Mouse (Mus musculus): Measurements from ENCODE around the gene 4933415F23Rik. TPM values are rescaled to one million over a fixed set of nuclear protein-coding genes. Genes with fewer than 3 reads are reported as not detected.
A peak's percentile ranks its signal among the peaks of the same experiment; 100 is the strongest.

Gene 4933415F23Rik
- total RNA-seq (2021) = not detected
- long read RNA-seq, experiment 1 = 0 reads
- long read RNA-seq, experiment 2 = 0 reads

GRCm38 (mm10) chr1:23102021-23102420 lies at the start of gene 4933415F23Rik:
4933415F23Rik (minus strand) TSS chr1:23102253.
- intact Hi-C loops (cut with DNase I) = no loop called here
- DNase-seq = no peak

GRCm38 (mm10) chr1:23151722-23152121 lies 49.7 kb upstream of the 4933415F23Rik start:
- intact Hi-C loops (cut with DNase I) = no loop called here

GRCm38 (mm10) chr1:23146198-23146873 lies 44.3 kb upstream of the 4933415F23Rik start:
- DNase-seq = no peak
- intact Hi-C loops (cut with DNase I) = loop anchor here (10.0 kb wide), 1 partner anchor 348 kb away; no protein-coding TSS in a partner anchor

More at GRCm38 (mm10) chr1:23151722-23152121, 49.7 kb upstream of the 4933415F23Rik start:
- no peak for DNase-seq

- DNase-seq = no peak
- intact Hi-C loops (cut with DNase I) = loop anchor here (2.0 to 10.0 kb wide), 2 partner anchors 354 to 536 kb away; no protein-coding TSS in a partner anchor
Measured at GRCm38 (mm10) chr1:23141121-23141811, 39.2 kb upstream of the 4933415F23Rik start.

- intact Hi-C loops (cut with DNase I) = loop anchor here (1.0 to 10.0 kb wide), 3 partner anchors 78 to 536 kb away; no protein-coding TSS in a partner anchor
- DNase-seq = peak in 1 of 2 experiments; percentile 68
Measured at GRCm38 (mm10) chr1:23140530-23140929, 38.5 kb upstream of the 4933415F23Rik start.

GRCm38 (mm10) chr1:23120901-23121300 lies 18.8 kb upstream of the 4933415F23Rik start:
- intact Hi-C loops (cut with DNase I) = no loop called here
- no peak for DNase-seq

- DNase-seq = no peak
- intact Hi-C loops (cut with DNase I) = no loop called here
Measured at GRCm38 (mm10) chr1:23119406-23119805, 17.4 kb upstream of the 4933415F23Rik start.

- DNase-seq = peak in 1 of 2 experiments; percentile 55
Measured at GRCm38 (mm10) chr1:23117423-23117822, 15.4 kb upstream of the 4933415F23Rik start.

GRCm38 (mm10) chr1:23109191-23109590 lies 7.1 kb upstream of the 4933415F23Rik start:
- peak in 1 of 2 experiments; percentile 11 for DNase-seq
- intact Hi-C loops (cut with DNase I) = no loop called here

More at GRCm38 (mm10) chr1:23117423-23117822, 15.4 kb upstream of the 4933415F23Rik start:
- intact Hi-C loops (cut with DNase I) = no loop called here

GRCm38 (mm10) chr1:23102881-23103280 lies 828 bp upstream of the 4933415F23Rik start:
- intact Hi-C loops (cut with DNase I) = no loop called here
- no peak for DNase-seq

GRCm38 (mm10) chr1:23099791-23100190 lies 2.3 kb downstream of the 4933415F23Rik start:
- no peak for DNase-seq
- intact Hi-C loops (cut with DNase I) = no loop called here

- DNase-seq = no peak
- intact Hi-C loops (cut with DNase I) = no loop called here
Measured at GRCm38 (mm10) chr1:23098451-23098850, 3.6 kb downstream of the 4933415F23Rik start.

GRCm38 (mm10) chr1:23097996-23098395 lies 4.1 kb downstream of the 4933415F23Rik start:
- no peak for DNase-seq

GRCm38 (mm10) chr1:23067715-23068114 lies 34.3 kb downstream of the 4933415F23Rik start:
- no peak for DNase-seq
- intact Hi-C loops (cut with DNase I) = no loop called here

More at GRCm38 (mm10) chr1:23097996-23098395, 4.1 kb downstream of the 4933415F23Rik start:
- intact Hi-C loops (cut with DNase I) = no loop called here

GRCm38 (mm10) chr1:23064717-23065475 lies 37.2 kb downstream of the 4933415F23Rik start:
- intact Hi-C loops (cut with DNase I) = no loop called here
- no peak for DNase-seq

GRCm38 (mm10) chr1:23063946-23064345 lies 38.1 kb downstream of the 4933415F23Rik start:
- no peak for DNase-seq
- intact Hi-C loops (cut with DNase I) = no loop called here

GRCm38 (mm10) chr1:23061614-23062373 lies 40.3 kb downstream of the 4933415F23Rik start:
- intact Hi-C loops (cut with DNase I) = loop anchor here (1.0 kb wide), 1 partner anchor 79 kb away; no protein-coding TSS in a partner anchor
- DNase-seq = peak; percentile 31 to 43

- DNase-seq = no peak
- intact Hi-C loops (cut with DNase I) = no loop called here
Measured at GRCm38 (mm10) chr1:23060056-23060455, 42.0 kb downstream of the 4933415F23Rik start.
